Mouse (Mus musculus) limb, embryonic 15.5 days (tissue): ENCODE measurements at regions not wholly inside any gene's neighbourhood (a gene's known extent, or its start where the extent isn't known, plus 50 kb on each side); places are given as distances from the start of the nearest gene placed in this dataset.

ENCODE experiments used
- ATAC-seq: fragments of 200-750 bp; cut with Nextera tagmentation; 2 replicates; pipeline ENCODE4 v1.8.0; 2017; ENCODE audit warnings: low read depth, moderate TSS enrichment; ENCODE audit not compliant: insufficient number of reproducible peaks, low FRiP score, low TSS enrichment
- H3K27ac ChIP-seq: fragments of 300-500 bp; sonication (generic); 2 replicates; pipeline ENCODE4 v1.5.1; 2015; ENCODE audit warnings: moderate library complexity, mild to moderate bottlenecking, inconsistent platforms
- H3K27me3 ChIP-seq: fragments of 300-500 bp; sonication (generic); 2 replicates; pipeline ENCODE4 v1.6.1; 2015; ENCODE audit warnings: inconsistent platforms
- H3K36me3 ChIP-seq: fragments of 300-500 bp; sonication (generic); 2 replicates; pipeline ENCODE4 v1.6.1; 2015; ENCODE audit warnings: inconsistent platforms
- H3K4me1 ChIP-seq: fragments of 300-500 bp; sonication (generic); 2 replicates; pipeline ENCODE4 v1.6.1; 2015; ENCODE audit warnings: inconsistent platforms
- H3K4me2 ChIP-seq: fragments of 300-500 bp; sonication (generic); 2 replicates; pipeline ENCODE4 v1.6.1; 2015; ENCODE audit warnings: mild to moderate bottlenecking, inconsistent platforms
- H3K4me3 ChIP-seq: fragments of 300-500 bp; sonication (generic); 2 replicates; pipeline ENCODE4 v1.5.1; 2015; ENCODE audit warnings: mild to moderate bottlenecking, inconsistent platforms
- H3K9ac ChIP-seq: fragments of 300-500 bp; sonication (generic); 2 replicates; pipeline ENCODE4 v1.6.1; 2015; ENCODE audit warnings: inconsistent platforms
- H3K9me3 ChIP-seq: fragments of 300-500 bp; sonication (generic); 2 replicates; pipeline ENCODE4 v1.6.1; 2016; ENCODE audit warnings: inconsistent platforms
- WGBS: fragments of 180-500 bp; shearing (Covaris S2); methylation state at CpG from one replicate; pipeline ENCODE4 v1.1.7; 2015; 5-methylcytosine and 5-hydroxymethylcytosine counted together

DNA sequence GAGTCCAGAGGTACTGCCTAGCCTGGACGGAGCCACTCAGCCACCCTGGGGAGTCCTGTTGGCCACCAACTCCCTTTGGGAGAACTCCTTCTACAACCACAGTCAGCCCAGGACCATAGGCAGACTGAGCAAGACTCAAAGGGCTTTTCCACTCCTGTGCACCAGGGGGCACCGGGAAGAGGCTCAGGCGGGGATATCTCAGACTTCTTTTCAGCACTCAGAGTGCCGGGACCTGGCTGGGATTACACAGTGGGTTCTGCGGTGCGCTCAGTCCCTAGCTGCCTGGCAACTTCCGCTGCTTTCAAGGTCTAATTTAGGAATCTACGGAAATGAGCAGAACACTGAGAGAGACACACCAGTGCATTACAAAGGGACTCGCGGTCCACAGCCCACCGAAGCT is 136.1 kb upstream of the Gm12830 start:
- H3K4me1 ChIP-seq = peaks cover 30% of the 10 kb centered on the region
- H3K9me3 ChIP-seq = no peaks in the 10 kb centered on the region
- H3K9ac ChIP-seq = no peak overlapping the region
- H3K36me3 ChIP-seq = no peaks in the 10 kb centered on the region
- no peak overlapping the region for H3K4me3 ChIP-seq
- 7% methylated on average over 11 of the region's 11 CpGs for WGBS
- peak overlapping the region; percentile 19; the same call in 1 of the 2 replicates for H3K4me2 ChIP-seq
- ATAC-seq = 0 out of 2 replicates have a peak, but pooled peaks have one; percentile 42
- peaks cover 36% of the 10 kb centered on the region for H3K27me3 ChIP-seq
- H3K27ac ChIP-seq = no peak overlapping the region

DNA sequence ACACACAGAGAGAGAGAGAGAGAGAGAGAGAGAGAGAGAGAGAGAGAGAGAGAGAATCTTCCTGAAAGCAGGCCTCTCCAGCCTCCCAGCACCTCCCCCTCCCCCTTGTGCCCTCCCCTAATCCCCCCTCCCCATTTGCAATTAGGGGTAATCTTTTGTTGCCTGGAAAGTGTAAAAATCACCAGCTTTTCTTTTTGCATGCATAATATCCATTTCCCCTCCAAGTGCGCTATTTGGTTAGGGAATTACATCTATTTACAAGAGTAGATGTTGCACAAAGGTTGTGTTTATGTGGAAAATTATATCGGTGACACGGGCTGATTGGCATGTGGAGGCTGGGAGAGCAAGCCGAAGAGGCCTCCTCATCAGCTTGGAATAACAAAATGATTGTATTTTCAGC is 135.4 kb upstream of the Gm12830 start:
- H3K9ac ChIP-seq = no peak overlapping the region
- H3K36me3 ChIP-seq = no peaks in the 10 kb centered on the region
- ATAC-seq = no peak
- no peaks in the 10 kb centered on the region for H3K9me3 ChIP-seq
- H3K27ac ChIP-seq = no peak overlapping the region
- WGBS = 47% methylated on average over 4 of the region's 4 CpGs
- peaks cover 43% of the 10 kb centered on the region for H3K27me3 ChIP-seq
- H3K4me1 ChIP-seq = peaks cover 29% of the 10 kb centered on the region
- H3K4me2 ChIP-seq = no peak overlapping the region
- H3K4me3 ChIP-seq = no peak overlapping the region

GRCm38 (mm10) chr4:114688356-114688972 is 133.1 kb upstream of the Gm12830 start:
- H3K9ac ChIP-seq = no peak overlapping the region
- no peaks in the 10 kb centered on the region for H3K9me3 ChIP-seq
- peak overlapping the region; percentile 13; the same call in 1 of the 2 replicates for H3K4me3 ChIP-seq
- H3K4me2 ChIP-seq = peak overlapping the region; percentile 35
- ATAC-seq = peak; percentile 67; the same call in 1 of the 2 replicates
- no peaks in the 10 kb centered on the region for H3K36me3 ChIP-seq
- 5% methylated on average over 16 of the region's 16 CpGs for WGBS
- peaks cover 37% of the 10 kb centered on the region for H3K4me1 ChIP-seq
- peak overlapping the region; percentile 74 for H3K27ac ChIP-seq
- H3K27me3 ChIP-seq = peaks cover 61% of the 10 kb centered on the region

DNA sequence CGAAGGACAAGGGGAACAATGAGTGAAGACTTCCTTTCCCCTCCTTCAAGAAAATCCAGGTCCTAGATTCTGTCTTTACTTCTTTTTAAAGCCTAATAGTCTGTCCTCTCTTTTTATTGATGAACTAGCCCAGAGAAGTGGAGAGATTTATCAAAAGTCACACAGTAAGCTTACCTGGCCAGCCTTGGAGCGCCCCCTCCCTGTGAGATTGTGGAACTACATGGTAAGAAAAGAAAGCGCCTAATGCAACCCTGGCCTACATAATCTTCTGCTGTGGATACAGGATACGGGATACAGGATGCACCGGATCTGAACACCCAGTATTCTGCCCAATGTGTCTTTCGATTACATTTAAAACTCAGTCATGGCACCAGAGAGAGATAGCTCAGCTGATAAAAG is 132.6 kb upstream of the Gm12830 start:
- Histone ChIP-seq H3K9me3 (no peaks in the 10 kb centered on the region), H3K27ac (no peak overlapping the region), H3K4me2 (peak overlapping the region; percentile 35; the same call in 1 of the 2 replicates), H3K27me3 (peaks cover 65% of the 10 kb centered on the region), H3K4me3 (no peak overlapping the region), H3K36me3 (no peaks in the 10 kb centered on the region), H3K4me1 (peaks cover 37% of the 10 kb centered on the region), H3K9ac (no peak overlapping the region)
- 61% methylated on average over 6 of the region's 6 CpGs for WGBS
- ATAC-seq = no peak

- Histone ChIP-seq H3K27ac (no peak overlapping the region), H3K9me3 (no peaks in the 10 kb centered on the region), H3K27me3 (peaks cover 17% of the 10 kb centered on the region; the same call in 1 of the 2 replicates), H3K9ac (no peak overlapping the region), H3K4me1 (peaks cover 5% of the 10 kb centered on the region; the same call in 1 of the 2 replicates), H3K4me2 (no peak overlapping the region), H3K36me3 (no peaks in the 10 kb centered on the region), H3K4me3 (no peak overlapping the region)
- no peak for ATAC-seq
- 19% methylated on average over 4 of the region's 4 CpGs for WGBS
Measured at GRCm38 (mm10) chr4:114705586-114705985, 115.9 kb upstream of the Gm12830 start.

GRCm38 (mm10) chr4:114710182-114710909 is 111.2 kb upstream of the Gm12830 start:
- Histone ChIP-seq H3K9me3 (no peaks in the 10 kb centered on the region), H3K4me3 (no peak overlapping the region), H3K4me2 (no peak overlapping the region), H3K36me3 (no peaks in the 10 kb centered on the region), H3K9ac (no peak overlapping the region), H3K27ac (no peak overlapping the region), H3K4me1 (peaks cover 5% of the 10 kb centered on the region; the same call in 1 of the 2 replicates), H3K27me3 (no peaks in the 10 kb centered on the region; the same call in 1 of the 2 replicates)
- 82% methylated on average over 3 of the region's 3 CpGs for WGBS
- no peak for ATAC-seq

GRCm38 (mm10) chr4:114711082-114711481 is 110.4 kb upstream of the Gm12830 start:
- H3K27me3 ChIP-seq = peaks cover 4% of the 10 kb centered on the region; the same call in 1 of the 2 replicates

DNA sequence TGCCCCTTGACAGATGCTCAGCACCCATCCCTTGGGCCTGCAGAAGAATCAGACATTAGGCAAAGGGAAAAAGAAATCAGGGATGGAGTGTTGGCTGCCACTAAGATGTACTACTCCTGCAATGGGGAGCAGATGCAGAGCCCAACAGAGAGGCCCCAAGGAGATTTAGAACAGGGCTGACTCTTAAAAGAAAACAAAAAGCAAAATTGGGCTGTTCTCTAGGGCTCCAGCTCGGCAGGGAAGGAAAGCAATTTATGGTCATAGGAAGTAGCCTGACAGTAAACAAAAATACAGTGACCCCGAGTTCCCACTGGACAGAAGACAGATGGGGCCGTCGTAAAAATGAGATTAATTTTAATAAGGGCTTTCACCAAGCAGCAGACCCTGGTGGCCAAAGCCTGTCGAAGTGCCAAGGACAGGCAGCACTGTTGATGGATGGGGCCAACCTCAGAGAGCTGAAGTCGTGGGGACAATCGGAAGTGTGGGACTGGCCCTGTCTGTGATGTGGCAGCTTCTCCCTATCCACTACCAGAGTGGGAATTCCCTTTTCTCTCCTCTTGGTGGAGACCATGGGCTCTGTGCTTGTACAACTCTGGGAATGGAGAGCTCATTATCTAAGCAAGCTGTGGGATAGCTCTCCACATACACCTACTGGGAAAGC is 109.4 kb upstream of the Gm12830 start:
- Histone ChIP-seq H3K27ac (no peak overlapping the region), H3K36me3 (no peaks in the 10 kb centered on the region), H3K9me3 (no peaks in the 10 kb centered on the region), H3K9ac (no peak overlapping the region), H3K4me2 (no peak overlapping the region), H3K4me1 (no peaks in the 10 kb centered on the region; the same call in 1 of the 2 replicates), H3K27me3 (0 out of 2 replicates have a peak, but pooled peaks cover 4% of the 10 kb centered on the region), H3K4me3 (no peak overlapping the region)
- 17% methylated on average over 7 of the region's 7 CpGs for WGBS
- no peak for ATAC-seq

More at GRCm38 (mm10) chr4:114711082-114711481, 110.4 kb upstream of the Gm12830 start:
- ATAC-seq = no peak
- Histone ChIP-seq H3K4me3 (no peak overlapping the region), H3K9me3 (no peaks in the 10 kb centered on the region), H3K4me2 (no peak overlapping the region), H3K27ac (no peak overlapping the region), H3K9ac (no peak overlapping the region), H3K36me3 (no peaks in the 10 kb centered on the region), H3K4me1 (no peaks in the 10 kb centered on the region; the same call in 1 of the 2 replicates)
- 56% methylated on average over 3 of the region's 3 CpGs for WGBS

- H3K27me3 ChIP-seq = 0 out of 2 replicates have a peak, but pooled peaks cover 4% of the 10 kb centered on the region
- 61% methylated on average over 4 of the region's 4 CpGs for WGBS
Measured at GRCm38 (mm10) chr4:114712921-114713527, 108.5 kb upstream of the Gm12830 start.

DNA sequence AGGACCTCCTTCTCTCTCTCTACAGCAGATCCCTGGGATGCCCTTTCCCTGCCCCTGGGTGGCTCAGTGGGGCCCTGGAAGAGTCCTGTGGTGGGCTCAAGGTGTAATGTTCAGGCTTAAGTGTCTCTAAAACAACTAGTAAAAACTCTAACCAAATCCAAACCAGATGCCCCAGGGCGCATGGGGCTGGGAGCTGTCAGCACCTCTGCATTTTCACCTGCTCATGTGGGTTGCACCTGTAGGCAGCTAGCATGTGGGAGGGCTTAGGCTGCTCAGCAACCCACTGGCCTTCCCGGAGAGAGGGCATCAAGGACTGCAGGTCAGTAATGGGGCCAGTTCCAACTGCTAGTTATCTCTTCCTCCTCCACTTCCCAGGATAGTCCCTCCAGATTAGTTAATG is 104.8 kb upstream of the Gm12830 start:
- Histone ChIP-seq H3K27ac (no peak overlapping the region), H3K4me1 (peaks cover 14% of the 10 kb centered on the region), H3K36me3 (no peaks in the 10 kb centered on the region), H3K27me3 (0 out of 2 replicates have a peak, but pooled peaks cover 4% of the 10 kb centered on the region), H3K4me3 (no peak overlapping the region), H3K9me3 (no peaks in the 10 kb centered on the region), H3K9ac (no peak overlapping the region), H3K4me2 (no peak overlapping the region)
- no peak for ATAC-seq
- 20% methylated on average over 2 of the region's 2 CpGs for WGBS

More at GRCm38 (mm10) chr4:114712921-114713527, 108.5 kb upstream of the Gm12830 start:
- no peak overlapping the region for H3K9ac ChIP-seq
- H3K4me1 ChIP-seq = no peaks in the 10 kb centered on the region; the same call in 1 of the 2 replicates
- no peak overlapping the region for H3K4me2 ChIP-seq
- H3K27ac ChIP-seq = no peak overlapping the region
- no peak for ATAC-seq
- no peaks in the 10 kb centered on the region for H3K9me3 ChIP-seq
- H3K36me3 ChIP-seq = no peaks in the 10 kb centered on the region
- H3K4me3 ChIP-seq = no peak overlapping the region

- H3K36me3 ChIP-seq = no peaks in the 10 kb centered on the region
- peaks cover 14% of the 10 kb centered on the region for H3K4me1 ChIP-seq
- WGBS = 33% methylated on average over 3 of the region's 3 CpGs
- H3K9ac ChIP-seq = no peak overlapping the region
- H3K27ac ChIP-seq = peak overlapping the region; percentile 61
- no peak for ATAC-seq
- H3K27me3 ChIP-seq = peaks cover 7% of the 10 kb centered on the region; the same call in 1 of the 2 replicates
- H3K4me3 ChIP-seq = no peak overlapping the region
- H3K9me3 ChIP-seq = no peaks in the 10 kb centered on the region
- H3K4me2 ChIP-seq = no peak overlapping the region
Measured at GRCm38 (mm10) chr4:114720696-114721095, 100.8 kb upstream of the Gm12830 start.
